Mouse (Mus musculus) kidney, postnatal 36 days (tissue): ENCODE measurements around the gene Cdc34.

Experiments used
- DNase-seq, 2 experiments: peaks; one replicate each; pipeline ENCODE4 v3.0.0; 2021 to 2022; ENCODE audit warnings: mixed read lengths in 2 of 2

The Cdc34 gene

DNA sequence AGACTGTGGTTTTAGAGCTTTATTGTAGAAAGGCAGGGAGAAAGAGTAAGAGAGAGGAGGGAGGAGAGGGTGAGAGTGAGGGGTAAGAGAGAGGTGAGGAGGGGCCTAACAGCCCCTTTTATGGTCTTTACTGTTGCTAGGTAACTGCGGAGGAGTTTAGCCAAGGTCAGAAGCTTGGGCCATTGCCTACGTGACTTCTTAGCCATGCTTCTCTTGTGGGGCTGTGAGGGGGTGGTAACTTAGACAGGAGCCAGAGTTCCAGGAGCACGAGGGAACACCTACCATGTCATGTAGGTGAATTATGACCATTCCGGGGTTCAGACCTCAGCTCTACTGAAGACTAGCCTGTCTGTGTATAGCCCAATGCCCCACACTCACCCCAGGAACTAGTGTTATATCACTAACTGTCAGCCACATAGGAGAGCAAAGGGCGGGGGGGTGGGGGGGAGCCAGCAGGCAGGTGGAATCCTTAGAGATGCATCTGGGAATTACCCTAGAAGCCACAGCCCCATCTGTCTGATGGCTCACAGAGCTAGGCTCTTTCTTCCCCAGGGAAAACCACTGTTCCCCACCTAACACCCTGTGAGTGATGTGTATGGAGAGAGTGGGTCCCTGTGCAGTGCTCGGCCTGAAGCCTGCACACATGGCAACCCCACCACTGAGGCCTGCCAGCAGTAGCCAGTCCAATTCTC is 10.5 kb upstream of the Cdc34 start:
- no peak for DNase-seq

DNA sequence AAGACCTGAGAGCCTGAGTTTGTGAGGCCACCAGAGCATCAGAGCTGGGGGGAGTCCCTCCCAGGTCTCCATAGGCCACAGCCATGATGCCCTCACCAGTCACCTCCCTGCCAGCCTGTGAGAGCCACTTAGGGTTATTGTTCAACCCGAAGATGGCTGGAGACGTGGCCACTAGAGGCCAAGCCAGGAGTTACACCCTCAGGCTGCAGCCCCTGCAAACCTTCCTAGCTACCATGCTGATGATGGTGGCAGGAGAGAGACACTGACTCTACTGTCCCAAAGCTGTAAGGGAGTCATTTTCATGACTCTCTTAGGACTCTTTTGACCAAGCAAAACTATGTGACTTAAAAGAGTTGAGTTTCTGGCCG is 9.9 kb upstream of the Cdc34 start:
- DNase-seq = peak in 1 of 2 experiments; percentile 33

DNA sequence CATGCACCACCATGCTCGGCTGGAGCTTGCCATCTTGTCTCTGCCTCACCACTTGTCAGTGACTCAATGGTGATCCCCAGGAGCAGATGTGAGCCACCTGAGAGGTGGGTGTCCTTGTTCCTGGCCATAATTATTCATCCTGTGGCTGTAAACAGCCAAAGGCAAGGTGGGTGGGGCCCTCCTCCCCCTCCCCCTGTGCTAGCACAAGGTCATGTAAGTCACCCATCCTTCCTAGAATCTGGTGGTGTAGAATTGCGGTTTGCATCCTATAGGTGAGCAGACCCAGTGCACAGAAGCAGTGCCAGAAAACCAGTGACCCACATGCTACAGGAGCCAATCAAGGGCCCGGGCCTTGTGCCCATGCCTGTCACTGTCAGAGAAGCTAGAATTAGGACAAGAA is 8.9 kb upstream of the Cdc34 start:
- no peak for DNase-seq

DNA sequence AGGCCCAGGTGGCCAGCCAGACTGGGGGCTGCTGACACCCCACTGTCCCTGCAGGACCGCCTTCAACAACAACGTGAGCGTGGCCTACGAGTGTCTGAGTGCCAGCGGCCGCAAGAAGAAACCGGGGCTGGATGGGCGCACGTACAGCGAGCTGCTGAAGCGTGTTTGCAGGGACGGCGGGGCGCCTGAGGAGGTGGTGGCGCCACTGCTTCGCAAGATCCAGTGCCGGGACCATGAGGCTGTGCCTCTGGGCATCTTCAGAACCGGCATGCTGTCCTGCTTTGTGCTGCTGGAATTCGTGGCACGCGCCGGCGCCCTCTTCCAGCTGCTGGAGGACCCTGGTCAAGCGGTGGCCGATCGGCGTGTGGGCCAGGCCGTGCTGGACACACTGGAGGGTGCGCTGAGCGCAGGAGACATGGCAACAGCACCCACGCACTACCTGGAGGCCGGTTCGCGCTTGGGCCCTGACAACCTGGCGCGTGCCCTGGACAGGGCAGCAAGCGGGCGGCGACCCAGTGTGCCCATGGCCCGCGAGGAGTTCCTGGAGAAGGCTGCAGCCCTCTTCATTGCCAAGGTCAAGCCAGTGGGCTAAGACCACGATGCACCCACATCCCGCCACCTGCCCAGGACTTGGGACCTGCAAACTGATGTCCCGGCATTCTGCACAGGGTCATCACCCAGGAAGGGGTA is 6.5 kb upstream of the Cdc34 start:
- DNase-seq = no peak

DNA sequence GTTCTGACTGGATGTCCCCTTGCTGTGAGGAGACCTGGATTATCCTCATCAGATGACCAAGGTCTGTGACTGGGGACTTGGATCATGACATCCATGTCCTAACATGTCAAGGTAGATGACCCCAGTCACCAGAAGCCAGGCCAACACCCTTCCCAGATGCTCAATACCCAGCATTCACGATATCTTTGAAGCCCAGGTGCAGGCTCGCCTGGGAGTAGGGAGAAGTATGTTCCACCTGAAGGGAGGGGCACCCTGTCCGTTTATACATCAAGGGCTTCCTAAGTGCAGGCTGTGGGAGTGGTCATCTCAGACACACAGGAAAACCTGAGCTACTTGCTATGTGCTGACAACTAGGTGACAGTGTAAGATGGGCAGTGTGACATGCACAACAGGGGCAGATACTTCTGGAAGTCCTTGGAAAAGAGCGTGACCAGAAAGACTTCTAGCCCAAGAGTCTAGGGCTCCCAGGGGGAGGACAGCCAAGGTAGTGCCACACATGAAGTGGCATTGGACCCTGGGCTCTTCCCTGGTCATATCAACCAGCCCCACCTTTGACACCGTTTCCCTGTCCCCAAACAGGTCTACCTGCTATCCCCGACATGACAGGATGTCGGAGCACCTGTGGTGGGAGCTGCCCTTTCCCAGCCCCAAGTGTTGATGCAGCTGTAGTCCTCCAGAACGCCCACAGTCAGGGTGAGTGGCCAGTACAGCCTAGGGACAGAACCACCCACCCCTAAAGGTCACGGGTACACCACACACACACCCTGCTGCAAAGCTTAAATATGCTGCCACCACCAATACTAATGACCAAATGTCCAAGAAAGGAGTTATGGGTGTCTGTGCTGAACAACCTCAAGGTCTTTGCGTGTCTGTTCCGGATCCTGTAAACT is 1.1 kb upstream of the Cdc34 start:
- DNase-seq = no peak

DNA sequence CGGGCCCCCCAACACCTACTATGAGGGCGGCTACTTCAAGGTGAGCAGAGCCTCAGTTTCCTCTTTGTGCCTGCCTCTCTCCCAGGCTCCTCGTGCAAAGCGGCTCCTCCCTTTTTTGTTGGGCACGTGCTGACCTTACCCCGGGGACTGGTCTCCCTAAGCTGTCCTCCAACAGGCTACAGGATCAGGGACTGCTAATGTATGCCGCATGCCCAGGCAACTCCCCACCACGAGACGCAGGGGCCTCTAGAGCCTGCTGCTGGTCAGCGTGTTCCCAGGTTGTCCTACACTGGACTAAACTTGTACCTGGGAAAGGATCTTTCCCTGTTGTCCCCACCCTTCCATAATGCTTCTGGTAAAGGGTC is 538 bp downstream of the Cdc34 start:
- DNase-seq = peak in 1 of 2 experiments; percentile 43

DNA sequence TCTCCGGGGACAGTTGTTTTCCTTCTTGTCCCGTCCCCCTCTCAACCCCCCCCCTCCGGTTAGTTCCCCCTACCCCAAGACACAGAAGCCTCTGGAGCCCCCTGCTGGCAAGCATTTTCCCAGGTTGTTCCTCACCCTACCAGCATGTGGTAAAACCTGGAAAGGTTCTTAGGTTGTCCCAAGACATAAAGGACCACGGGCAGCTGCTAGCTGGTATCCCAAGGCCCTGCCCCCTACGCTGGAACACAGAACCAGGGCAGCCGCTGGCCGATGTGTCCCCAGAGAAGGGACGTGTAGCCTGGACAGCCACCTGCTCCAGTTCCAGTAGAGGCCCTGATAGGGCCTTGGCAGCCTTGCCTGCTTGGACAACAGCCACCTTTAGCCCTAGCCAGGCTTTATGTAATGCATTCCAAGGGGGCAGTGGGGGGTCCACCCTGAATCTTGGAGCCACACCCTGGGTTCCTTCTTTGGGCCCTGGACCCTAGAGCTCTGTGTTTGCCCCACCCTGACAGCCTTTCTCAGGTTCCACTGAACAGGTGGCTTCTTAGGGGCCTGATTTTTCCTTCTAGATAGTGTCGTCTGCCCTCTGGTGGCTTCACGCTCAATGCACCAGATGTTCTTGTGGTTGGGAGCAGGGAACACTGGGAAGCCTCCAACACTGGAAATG is 1.1 kb downstream of the Cdc34 start:
- peak; percentile 67 to 87 for DNase-seq

DNA sequence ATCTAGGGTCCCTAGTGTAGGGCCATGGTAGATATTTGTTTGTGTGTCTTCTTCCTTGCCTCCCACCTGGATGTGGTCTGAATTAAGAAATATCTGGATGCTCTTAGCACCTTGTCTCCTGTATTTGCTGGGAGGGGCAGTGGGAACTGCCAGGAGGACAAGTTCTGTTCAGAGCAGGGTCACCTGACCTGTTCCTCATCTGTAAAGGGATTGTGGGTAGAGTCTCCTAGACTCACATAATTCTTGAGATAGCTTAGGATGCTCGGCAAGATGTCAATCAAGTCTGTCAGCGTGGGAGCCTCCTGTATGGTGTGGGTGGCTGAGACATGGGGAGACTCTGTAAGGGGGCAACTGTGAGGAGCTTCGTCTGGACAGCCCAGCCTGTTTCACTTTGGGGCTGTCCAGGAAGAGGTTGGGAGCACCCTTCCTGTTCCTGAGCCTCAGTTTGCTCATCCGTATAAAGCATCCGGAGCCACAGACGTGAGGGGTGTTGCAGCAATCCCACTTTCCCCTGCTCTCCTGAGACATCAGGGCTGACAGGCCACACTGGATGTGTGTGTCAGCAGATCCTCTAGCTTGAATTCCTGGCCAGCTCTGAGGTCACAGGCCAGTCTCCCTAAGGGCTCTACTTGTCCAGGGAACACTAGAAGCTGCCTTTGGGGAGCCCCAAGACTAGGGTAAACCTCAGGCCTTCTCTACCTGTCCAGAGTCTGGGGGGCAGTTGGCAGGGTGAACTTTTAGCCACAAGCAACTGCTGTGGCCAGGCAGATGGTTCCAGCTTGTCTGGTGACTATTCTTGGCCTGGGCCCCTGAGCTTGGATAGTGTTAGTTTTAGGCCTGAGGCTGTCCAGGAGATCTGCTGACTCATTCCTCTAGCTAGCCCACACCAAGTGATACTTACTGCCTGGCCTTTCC is 2.0 kb downstream of the Cdc34 start:
- peak; percentile 28 to 43 for DNase-seq

DNA sequence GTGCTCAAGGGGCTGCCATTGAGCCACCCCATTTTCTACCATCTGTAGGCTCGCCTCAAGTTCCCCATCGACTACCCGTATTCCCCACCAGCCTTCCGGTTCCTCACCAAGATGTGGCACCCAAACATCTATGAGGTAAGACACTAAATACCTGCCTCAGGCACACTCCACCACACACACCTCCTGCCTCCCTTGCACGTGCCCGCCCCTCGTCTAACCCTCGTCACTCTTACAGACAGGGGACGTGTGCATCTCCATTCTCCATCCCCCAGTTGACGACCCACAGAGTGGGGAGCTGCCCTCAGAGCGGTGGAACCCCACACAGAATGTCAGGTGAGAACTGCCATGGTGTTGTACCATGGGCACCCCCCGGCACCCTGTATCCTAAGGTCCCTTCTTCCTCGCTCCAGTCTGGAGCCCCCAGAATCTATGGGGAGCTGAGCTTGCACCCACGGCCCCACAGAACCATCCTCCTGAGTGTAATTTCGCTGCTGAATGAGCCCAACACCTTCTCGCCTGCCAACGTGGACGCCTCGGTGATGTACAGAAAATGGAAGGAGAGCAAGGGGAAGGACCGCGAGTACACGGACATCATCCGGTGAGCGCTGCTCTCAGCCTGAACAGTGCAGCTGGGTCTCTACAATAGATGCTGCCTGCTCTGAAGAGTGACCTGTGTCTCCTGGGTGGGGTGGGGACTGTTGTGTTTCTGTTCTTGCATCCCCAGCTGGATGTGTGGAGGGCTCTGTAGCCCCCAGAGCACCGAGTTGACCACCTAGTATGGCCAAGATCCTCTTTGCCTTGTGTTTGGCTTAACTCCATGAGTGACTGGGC is 3.0 kb downstream of the Cdc34 start:
- DNase-seq = no peak

DNA sequence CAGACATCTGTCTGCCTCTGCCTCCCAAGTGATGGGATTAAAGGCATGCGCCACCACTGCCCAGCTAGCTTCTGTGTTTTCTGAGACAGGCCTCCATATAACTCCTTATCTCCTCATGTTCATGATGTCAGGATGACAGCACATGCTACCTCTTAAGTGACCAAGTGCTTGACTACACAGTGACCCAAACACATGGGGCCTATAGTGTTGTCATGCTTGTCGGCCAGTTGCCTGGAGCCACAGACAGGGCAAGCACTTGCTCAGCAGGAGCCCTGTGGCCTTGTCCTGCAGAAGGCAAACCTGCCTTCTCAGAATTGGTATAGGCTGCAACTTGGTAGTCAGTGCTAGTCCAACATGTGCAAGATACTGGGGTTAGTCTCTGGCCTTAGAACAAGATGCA is 4.2 kb downstream of the Cdc34 start:
- DNase-seq = no peak

DNA sequence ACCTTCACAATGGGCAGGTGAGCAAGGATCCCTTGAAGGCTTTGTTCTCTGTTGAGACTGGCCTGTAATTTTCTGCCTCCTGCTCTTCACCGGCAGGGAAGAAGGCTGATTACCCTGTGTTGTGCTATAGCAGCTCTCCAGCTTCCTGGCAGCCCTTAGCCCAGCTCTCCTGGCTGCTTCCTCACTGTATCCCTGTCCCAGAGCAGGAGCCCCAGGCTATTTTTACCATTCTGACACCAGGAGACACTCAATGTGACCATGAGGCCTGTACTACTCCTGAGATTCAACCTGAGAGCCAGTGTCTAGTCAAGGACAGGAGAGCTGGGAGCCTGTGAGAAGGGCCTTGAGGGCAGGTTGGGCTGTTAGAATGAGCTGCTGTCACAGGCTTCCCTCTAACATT is 4.7 kb downstream of the Cdc34 start:
- no peak for DNase-seq

DNA sequence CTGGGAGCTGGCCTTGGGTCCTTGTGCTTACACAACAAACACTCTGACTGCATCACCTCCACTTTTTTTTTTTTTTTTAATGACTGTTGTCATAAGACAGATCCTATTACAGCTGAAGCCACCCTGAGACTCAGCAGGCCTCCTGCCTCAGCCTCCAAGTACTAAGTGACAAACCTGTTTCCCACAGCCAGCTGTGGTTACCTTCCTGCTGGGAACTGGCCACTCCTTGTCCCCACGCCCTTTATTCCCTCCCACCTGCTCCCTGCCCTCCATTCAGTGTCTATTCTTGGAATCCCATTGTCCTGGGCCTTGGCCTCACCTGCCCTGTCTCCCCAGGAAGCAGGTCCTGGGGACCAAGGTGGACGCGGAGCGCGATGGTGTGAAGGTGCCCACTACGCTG is 5.5 kb downstream of the Cdc34 start:
- no peak for DNase-seq

DNA sequence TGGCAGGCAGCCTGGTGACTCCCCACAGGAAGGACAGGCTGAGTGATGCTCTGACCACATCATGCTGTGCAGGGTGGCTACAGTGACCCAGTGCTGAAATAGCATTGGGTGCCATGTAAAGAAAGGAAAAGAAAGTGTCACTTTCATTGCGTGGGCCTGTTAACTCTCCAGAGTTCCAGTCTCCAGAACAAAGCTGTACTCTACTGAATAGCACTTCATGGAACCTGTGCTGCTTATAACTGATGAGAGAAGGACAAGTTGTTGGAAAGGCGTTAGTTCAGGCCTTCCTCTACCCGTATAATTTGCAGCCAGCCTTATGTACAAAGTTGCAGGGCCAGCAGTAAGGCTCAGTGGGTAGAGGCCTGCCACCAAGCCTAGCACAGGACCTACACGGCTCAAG is 6.7 kb downstream of the Cdc34 start, which contains the start of gene Gzmm:
Gene Gzmm, plus strand, starts transcription at position 301 of the 400 bp plus-strand sequence.
- no peak for DNase-seq

DNA sequence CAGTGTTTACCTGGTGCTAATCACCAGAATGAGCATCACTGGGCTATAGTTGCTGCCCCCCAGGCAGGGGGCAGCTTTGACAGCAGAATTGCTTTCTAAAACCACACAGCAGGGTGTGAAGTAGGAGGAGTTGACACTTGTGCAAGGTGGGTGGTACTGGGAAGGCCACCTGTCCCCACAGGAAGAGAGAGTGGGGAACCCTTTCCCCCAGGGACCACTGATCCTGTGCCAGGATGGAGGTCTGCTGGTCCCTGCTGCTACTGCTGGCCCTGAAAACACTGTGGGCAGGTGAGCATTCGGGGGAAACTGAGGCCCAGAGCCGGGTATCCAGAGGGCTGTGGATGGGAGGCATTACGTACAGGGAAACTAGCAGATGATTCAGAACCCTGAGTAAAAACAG is 7.2 kb downstream of the Cdc34 start:
- no peak for DNase-seq

DNA sequence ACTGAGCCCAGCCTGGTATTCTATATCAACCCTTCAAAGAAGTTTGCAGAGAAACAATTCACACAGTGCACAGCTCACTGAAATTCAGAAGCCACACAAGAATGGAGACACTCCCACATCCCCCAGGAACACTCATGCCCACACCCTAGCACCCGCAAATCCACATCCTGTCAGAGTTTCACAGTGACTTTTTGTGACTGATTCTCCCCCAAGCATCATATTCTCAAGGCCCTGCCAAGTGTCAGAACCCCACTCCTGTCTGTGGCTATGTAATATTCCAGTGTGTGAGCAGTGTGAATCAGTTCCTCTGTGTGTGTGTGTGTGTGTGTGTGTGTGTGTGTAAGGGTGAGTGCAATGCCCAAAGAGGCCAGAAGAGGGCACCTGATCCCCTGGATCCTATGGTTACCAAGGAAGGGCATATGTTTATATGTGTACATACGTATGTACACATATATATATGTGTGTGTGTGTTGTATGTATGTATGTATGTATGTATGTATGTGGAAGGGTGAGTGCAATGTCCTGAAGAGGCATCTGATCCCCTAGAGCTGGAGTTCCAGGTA is 10.1 kb downstream of the Cdc34 start:
- no peak for DNase-seq

DNA sequence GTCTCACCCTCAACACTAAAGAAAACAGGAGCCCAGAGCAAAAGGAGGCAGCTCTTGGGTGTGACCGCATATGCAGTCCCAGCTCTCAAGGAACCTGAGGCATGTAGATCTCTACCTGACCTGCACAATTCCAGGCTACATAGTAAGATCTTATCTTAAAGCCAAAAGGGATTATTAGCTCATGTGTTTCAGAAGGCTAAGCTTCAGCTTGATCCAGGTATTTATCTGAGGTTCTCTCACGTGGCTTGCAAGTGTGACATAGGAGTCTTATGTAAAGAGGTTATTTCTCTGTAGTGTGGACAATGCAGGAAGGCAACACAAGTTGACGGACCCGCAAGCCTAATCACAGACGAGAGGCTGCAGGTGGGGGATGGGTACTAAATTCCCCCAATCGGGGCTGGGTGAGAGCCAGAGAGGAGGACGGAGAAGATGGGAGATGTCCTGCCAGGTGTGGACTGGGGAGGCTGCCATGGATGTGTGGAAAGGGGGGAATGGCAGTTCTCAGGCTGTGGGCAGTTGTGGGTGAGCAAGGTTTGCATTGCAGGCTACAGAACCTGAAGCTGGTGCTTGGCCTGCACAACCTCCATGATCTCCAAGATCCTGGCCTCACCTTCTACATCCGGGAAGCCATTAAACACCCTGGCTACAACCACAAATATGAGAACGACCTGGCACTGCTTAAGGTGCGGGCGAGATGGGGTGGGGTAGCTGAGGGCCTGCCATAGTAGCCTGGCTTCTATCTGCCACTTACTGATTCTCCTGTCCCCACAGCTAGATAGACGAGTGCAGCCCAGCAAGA is 11.8 kb downstream of the Cdc34 start:
- no peak for DNase-seq

DNA sequence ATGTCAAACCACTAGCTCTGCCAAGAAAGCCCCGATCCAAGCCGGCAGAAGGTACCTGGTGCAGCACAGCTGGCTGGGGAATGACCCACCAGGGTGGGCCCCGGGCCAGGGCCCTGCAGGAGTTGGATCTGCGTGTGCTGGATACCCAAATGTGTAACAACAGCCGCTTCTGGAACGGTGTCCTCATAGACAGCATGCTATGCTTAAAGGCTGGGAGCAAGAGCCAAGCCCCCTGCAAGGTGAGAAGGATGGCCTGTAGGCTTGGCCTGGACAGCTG is 12.3 kb downstream of the Cdc34 start:
- no peak for DNase-seq

DNA sequence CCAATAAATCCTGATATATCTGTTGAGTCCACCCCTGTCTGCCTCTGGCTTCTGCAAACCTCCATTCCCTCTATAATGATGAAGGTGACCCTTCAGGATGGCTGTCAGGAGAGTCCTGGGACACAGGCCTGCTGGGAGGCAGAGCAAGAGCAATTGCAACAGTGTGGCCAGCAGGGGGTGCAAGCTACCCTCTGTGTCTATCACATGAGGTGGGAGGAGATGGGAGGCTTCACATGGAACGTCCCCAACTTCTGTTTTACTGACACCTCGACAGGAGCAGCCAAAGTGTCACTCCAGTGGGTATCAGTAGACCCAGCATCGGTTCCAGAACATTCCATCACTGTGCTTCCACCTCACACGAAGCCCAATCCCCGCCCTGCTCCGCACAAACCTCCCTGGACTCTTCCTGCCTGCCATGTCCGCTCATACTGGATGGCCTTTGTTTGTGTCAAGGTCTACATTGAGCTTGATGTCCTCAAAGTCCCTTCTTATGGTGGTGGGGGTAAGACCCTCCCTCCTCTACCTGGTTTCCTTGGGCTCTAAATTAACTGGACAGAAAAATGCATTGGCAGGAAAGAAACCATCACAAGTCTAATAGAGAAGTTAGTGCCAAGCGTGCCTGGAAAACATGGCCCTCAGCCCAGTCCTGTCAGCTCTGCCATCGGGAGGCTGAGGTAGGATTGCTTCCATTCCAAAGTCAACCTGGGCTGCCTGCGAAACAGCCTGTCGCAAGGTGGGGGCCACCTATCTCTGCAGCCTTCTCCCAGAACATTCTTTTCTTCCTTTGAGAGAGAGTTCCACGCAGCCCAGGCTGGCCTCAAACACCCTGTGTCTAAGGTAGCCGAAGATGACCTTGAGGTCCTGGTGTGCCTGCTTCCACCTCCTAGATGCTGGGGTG is 13.5 kb downstream of the Cdc34 start:
- peak; percentile 79 to 93 for DNase-seq

DNA sequence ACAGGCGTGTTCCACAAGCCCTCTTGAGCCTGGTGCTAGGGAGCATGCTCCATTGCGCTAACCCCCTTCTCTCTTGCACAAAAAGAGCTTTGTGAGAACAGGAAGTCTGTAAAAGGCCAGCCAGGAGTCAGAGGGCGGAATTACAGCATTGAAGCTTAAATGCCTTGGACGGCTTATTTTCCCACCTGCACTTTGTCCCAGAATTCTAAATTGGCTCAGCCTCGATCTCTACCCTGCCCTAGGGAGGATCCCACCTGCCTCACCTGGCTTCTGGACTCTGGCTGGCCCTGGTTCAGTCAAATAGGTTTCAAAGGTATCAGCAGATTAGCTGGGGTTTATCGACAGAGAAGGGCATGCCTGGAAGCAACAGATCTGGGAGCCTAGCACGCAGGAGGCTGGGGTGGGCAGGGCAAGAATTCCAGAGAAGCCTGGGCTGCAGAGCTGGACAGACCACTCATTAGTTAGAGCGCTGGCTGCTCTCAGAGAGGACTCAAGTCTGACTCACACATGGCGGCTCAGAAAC is 14.2 kb downstream of the Cdc34 start:
- DNase-seq = peak; percentile 20 to 43
